Mouse (Mus musculus): ENCODE data around the gene Fance.

Gene Fance

GRCm38 (mm10) chr17:28313212-28313879 is at the start of gene Fance:
Gene Fance, plus strand, starts transcription at chr17:28313519.
- DNase-seq (ENCODE audit: low spot score in 2 of 2), result peak; percentile 91

DNA sequence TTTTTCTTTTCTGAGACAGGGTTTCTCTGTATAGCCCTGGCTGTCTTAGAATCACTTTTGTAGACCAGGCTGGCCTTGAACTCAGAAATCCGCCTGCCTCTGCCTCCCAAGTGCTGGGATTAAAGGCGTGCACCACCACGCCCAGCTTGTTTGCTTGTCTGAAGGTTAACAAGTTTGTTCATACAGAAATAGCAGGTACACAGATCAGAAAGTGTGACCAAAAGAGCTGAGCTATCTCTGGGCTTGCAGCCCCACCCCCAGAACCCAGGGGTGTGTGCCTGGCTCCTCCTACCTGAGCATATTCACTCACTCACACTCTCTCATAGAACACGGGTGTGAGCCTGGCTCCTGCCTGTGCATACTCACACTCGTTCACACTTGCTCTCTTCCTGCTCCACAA is 46.1 kb upstream of the Fance start:
- DNase-seq (ENCODE audit: low spot score in 2 of 2), result no peak

DNA sequence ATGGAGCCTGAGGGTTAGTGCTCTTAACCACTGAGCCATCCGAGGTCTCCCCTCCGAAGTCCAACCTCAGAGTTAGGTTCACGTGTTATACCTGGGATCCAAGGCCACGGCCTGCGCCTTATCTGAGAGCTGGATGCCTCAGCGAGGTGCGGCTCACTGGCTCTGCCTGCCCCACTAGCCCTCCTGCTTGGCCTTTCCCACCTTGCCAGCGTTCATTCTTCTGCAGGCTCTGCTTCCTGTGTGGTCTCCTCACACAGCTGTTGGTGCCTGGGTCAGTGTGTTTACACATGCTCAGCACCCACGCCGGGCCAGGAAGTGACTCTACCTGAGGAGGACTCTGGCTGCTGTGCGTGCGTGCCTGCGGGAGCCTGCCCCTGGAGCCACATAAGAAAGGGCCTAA is 43.2 kb upstream of the Fance start:
- no peak for DNase-seq (ENCODE audit: low spot score in 2 of 2)

- DNase-seq (ENCODE audit: low spot score in 2 of 2), result no peak
Observed at GRCm38 (mm10) chr17:28271537-28272266, 41.6 kb upstream of the Fance start.

GRCm38 (mm10) chr17:28272281-28272680 is 41.0 kb upstream of the Fance start:
- DNase-seq (ENCODE audit: low spot score in 2 of 2), result no peak

DNA sequence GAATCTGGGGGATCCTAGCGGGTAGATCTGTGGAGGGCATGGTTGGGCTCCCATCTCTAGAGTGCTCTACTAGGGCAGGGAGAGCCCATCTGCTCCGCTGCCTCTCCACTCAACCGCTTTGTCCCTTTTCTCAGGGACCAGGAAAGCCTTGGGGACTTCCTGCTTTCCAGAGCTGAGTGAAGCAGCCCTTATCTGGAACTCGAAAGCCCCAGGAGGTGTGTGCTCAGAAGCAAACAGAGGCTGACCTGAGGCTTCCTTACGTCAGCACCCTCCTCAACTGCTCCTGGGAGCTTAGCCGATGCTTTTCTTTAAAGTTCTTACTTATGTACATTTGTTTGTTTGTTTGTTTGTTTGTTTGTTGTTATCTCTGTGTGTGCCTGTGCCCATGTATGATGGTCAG is 40.5 kb upstream of the Fance start:
- DNase-seq (ENCODE audit: low spot score in 2 of 2), result no peak

DNA sequence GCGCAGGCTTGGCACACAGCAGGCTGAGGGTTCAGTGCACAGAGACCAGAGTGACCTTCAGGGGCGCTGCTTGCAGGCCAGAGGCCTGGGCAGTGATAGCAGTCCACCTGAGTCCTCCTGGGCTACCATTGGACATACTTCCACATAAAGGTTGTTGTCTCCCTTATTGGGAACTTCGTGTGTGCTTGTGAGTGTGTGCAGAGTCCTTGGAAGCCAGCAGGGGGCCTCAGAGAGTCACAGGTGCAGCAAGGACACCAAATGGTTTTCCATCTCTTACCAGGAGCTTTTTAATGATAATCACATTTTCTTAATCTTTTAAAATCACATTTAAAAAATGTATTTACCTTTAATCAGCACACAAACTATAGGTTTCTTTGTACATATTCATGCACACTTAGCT is 38.6 kb upstream of the Fance start:
- DNase-seq (ENCODE audit: low spot score in 2 of 2), result no peak

DNA sequence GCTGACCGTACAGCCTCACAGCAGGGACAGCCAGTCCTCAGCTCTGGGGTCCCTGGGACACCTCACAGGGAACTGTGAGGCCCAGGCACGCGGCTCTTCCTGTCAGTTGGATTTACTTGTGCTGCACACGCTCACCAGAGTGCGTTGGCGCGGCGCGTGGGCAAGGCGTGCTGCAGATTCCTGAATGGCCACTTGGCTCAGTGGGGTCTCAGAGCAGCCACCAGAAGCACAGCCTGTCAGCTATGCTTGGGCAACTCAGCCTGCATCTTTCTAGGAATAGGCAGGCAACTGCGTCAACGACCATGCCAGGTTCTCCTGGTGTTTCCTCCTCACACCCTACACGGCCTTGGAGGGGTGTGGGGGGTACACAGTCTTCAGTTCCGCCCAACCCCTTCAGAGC is 36.1 kb upstream of the Fance start:
- DNase-seq (ENCODE audit: low spot score in 2 of 2), result no peak

DNA sequence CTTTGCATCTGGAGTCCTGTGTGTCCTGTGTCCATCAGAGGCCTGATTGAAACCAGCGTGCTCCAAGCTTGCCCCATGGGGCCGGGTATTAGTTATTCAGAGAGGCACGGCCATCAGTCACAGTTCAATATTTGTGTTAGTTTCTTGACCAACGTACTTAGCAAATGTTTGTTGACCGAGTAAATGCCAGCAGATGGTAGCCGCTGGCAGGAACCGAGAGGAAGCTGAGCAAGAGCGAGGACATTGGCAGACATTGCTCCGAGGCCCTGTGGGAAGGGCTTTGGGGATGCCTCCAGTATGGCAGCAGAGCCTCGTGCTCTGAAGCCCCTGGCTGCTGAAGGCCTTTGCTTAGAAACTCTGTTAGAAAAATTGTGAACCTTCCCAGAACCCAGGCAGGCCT is 35.6 kb upstream of the Fance start:
- no peak for DNase-seq (ENCODE audit: low spot score in 2 of 2)

DNA sequence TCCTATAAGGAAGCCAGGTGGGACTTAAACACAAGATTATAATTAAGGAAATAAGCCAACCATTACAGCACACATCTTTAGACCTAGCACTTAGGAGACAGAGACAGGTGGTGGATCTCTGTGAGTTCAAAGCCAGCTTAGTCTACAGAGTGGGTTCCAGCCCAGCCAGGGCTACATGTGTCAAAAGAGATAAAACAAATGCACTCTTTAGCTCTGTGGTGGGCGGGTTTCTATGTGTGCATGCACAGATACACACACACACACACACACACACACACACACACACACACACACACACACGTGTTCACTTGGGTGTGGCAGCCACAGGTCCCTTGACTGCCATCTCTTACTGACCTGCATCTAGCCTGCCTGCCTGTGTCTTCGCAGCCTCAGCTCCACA is 35.2 kb upstream of the Fance start:
- no peak for DNase-seq (ENCODE audit: low spot score in 2 of 2)

DNA sequence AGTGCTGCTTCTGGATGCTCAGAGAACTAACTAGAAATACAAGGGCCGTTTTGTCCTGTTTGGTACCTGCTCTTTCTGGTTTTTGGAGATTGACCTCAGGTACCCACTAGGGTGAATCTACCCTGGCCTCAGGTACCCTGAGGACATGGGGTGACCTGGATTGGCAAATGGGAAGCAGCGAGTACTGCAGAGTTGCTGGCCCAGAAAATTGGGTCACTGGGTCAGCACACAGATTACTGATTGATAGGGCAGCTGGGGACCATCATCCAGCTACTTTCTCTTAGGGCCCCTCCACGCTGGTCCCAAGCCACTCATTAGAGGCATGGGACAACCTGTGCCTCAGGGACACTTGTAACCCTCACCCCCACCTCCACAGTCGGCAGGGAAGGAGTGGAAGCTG is 34.1 kb upstream of the Fance start:
- no peak for DNase-seq (ENCODE audit: low spot score in 2 of 2)

DNA sequence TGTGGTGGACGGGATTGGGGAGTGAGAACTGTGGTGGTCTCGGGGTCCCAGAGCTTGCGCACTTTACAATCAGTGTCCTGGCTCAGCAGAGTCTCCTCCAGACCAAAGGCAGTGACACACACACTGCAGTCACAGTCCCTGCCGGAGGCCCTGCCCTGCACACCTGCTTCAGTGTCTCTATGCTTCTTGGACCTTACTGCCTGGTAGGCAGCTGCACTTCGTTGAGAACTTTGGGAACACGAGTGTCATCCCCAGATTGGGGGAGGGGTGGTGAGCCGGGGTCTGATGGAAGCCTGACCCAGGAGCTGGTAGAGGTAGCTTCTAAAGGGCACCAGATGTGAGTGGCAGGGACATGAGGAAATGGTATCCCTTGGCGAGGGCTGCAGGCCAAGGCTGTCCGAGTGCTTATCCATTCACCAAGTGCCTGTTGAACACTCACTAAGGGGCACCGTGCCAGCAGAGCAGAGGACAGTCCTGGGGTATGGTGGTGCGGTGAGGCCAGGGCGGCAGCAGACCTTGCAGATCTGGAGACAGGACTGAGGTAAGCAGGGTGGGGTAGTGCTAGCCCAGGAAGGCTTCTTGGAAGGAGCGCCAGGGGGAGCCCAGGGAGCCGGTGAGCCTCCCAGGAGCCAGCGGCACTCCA is 33.4 kb upstream of the Fance start:
- no peak for DNase-seq (ENCODE audit: low spot score in 2 of 2)

GRCm38 (mm10) chr17:28280423-28280800 is 32.9 kb upstream of the Fance start:
- no peak for DNase-seq (ENCODE audit: low spot score in 2 of 2)

- DNase-seq (ENCODE audit: low spot score in 2 of 2), result no peak
Observed at GRCm38 (mm10) chr17:28280831-28281377, 32.4 kb upstream of the Fance start.

GRCm38 (mm10) chr17:28281866-28282441 is 31.4 kb upstream of the Fance start:
- no peak for DNase-seq (ENCODE audit: low spot score in 2 of 2)

- DNase-seq (ENCODE audit: low spot score in 2 of 2), result no peak
Observed at GRCm38 (mm10) chr17:28283199-28283598, 30.1 kb upstream of the Fance start.

DNA sequence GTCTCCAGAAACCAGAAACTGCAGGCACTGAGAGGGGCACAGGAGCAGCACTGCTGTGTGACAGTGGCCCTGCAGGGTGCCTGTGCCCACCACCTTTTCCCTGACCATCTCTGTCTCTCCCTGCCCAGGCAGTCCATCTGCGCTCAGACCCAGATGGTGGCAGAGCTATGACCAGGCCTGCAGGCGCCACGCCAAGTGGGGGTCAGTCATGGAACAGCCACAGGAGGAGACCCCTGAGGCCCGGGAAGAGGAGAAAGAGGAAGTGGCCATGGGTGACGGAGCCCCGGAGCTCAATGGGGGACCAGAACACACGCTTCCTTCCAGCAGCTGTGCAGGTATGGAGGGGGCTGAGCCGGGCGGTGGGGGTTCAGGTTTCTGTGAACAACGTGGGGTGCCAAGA is 27.2 kb upstream of the Fance start:
- no peak for DNase-seq (ENCODE audit: low spot score in 2 of 2)

DNA sequence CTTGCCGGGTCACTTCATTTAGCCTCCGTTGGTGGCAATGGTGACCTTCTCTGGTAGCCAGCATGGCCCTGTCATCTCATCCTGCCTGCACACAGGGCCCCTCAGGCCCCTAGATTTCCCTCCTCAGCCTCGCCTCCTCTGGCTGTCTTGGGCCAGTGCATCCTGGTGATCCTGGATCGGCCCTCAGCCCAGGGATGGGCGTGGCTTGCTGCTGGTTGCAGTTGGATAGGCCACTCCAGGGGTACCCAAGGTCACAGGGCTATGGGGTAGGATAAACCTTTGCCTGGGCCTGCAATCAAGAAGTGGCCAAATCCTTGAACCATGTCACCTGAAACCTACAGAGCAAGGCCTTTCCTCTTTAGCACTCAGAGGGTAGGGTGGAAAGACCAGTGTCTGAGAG is 26.4 kb upstream of the Fance start:
- no peak for DNase-seq (ENCODE audit: low spot score in 2 of 2)

DNA sequence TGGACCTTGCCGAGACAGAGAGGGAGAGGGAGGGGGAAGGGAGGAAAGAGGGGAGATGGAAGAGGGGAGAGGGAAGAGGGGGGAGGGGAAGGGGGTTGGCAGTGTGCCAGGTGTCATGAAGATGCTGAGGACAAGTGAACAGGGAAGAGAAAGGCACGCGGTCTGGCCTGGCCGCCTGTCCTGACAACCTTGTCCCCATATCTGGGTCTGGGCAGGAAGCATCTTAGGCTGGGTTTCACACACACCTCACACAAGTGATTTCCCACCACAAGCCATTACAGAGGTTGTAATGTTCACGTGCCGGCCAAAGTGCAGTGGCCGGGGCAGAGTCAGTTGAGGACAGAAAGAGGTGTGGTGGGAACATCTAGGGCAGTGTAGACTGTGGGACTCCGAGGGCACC is 25.7 kb upstream of the Fance start:
- no peak for DNase-seq (ENCODE audit: low spot score in 2 of 2)

GRCm38 (mm10) chr17:28287980-28288379 is 25.3 kb upstream of the Fance start:
- no peak for DNase-seq (ENCODE audit: low spot score in 2 of 2)

DNA sequence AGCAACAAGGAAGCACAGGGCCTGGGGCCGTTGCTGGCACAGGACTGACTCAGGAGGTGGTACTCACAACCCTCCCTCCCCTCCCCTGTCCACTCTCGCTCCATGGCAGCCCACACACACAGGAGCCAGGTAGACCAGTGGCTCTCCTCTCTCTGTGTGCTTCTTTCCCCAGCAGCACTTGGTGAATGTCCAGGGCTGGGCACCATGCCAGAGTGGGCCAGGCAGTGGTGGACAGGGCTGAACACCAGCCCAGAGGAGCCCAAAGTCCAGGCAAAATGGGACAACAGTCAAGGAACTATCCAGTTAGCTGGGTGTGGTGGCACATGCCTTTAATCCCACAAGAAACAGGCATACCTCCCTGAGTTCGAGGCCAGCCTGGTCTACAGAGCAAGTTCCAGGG is 23.1 kb upstream of the Fance start:
- no peak for DNase-seq (ENCODE audit: low spot score in 2 of 2)

DNA sequence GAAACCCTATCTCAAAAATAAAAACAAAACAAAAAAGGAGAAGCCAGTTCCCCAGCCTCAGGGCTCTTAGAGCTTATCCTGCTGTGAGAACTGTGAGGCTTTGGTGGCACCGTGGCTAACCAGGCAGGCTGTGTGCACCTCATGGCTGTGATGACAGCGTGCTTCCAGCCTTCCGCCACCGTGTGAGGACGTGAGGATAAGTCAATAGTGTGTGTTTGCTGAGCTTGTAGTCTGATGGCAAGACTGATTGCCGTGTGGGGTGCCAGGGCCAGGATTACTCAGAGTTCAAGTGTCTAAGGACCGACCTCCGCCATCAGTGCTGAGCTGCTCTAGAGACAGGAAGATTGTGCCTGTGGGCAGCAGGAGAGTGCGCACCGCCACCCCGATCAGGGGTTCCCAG is 22.6 kb upstream of the Fance start:
- no peak for DNase-seq (ENCODE audit: low spot score in 2 of 2)

GRCm38 (mm10) chr17:28291346-28291745 is 22.0 kb upstream of the Fance start:
- no peak for DNase-seq (ENCODE audit: low spot score in 2 of 2)

All from spleen, postnatal 14 days (tissue).